Mouse (Mus musculus) limb, embryonic 15.5 days (tissue): ENCODE measurements around the gene Daxx. TPM values are rescaled to one million over a fixed set of nuclear protein-coding genes. Genes with fewer than 3 reads are reported as not detected.
"Not testable (repeated sequence)": the region's sequence is repeated elsewhere in the genome, so short reads cannot be mapped to it uniquely, and the experiment has no call there.

Experiments used
- ATAC-seq: fragments of 200-750 bp; cut with Nextera tagmentation; 2 replicates; pipeline ENCODE4 v1.8.0; 2017; ENCODE audit warnings: low read depth, moderate TSS enrichment; ENCODE audit not compliant: insufficient number of reproducible peaks, low FRiP score, low TSS enrichment
- H3K27ac ChIP-seq: fragments of 300-500 bp; sonication (generic); 2 replicates; pipeline ENCODE4 v1.5.1; 2015; ENCODE audit warnings: moderate library complexity, mild to moderate bottlenecking, inconsistent platforms
- H3K27me3 ChIP-seq: fragments of 300-500 bp; sonication (generic); 2 replicates; pipeline ENCODE4 v1.6.1; 2015; ENCODE audit warnings: inconsistent platforms
- H3K36me3 ChIP-seq: fragments of 300-500 bp; sonication (generic); 2 replicates; pipeline ENCODE4 v1.6.1; 2015; ENCODE audit warnings: inconsistent platforms
- H3K4me1 ChIP-seq: fragments of 300-500 bp; sonication (generic); 2 replicates; pipeline ENCODE4 v1.6.1; 2015; ENCODE audit warnings: inconsistent platforms
- H3K4me2 ChIP-seq: fragments of 300-500 bp; sonication (generic); 2 replicates; pipeline ENCODE4 v1.6.1; 2015; ENCODE audit warnings: mild to moderate bottlenecking, inconsistent platforms
- H3K4me3 ChIP-seq: fragments of 300-500 bp; sonication (generic); 2 replicates; pipeline ENCODE4 v1.5.1; 2015; ENCODE audit warnings: mild to moderate bottlenecking, inconsistent platforms
- H3K9ac ChIP-seq: fragments of 300-500 bp; sonication (generic); 2 replicates; pipeline ENCODE4 v1.6.1; 2015; ENCODE audit warnings: inconsistent platforms
- H3K9me3 ChIP-seq: fragments of 300-500 bp; sonication (generic); 2 replicates; pipeline ENCODE4 v1.6.1; 2016; ENCODE audit warnings: inconsistent platforms
- WGBS: fragments of 180-500 bp; shearing (Covaris S2); methylation state at CpG from one replicate; pipeline ENCODE4 v1.1.7; 2015; 5-methylcytosine and 5-hydroxymethylcytosine counted together
- polyA plus RNA-seq: library from polyadenylated mRNA; unstranded; fragments of >200 nt; fragmentation: Nextera tagmentation; extraction: Ambion mirVana; gene quantifications from 2 replicates; pipeline ENCODE4 v1.2.1, GENCODE M21; 2015

Gene Daxx
- polyA plus RNA-seq, 1 experiment from 2014 or later: 55.7 TPM

- 68% methylated on average over 6 of the region's 6 CpGs for WGBS
- H3K27ac ChIP-seq, H3K9me3 ChIP-seq, ATAC-seq, H3K4me2 ChIP-seq, H3K4me1 ChIP-seq, H3K27me3 ChIP-seq, H3K36me3 ChIP-seq, H3K9ac ChIP-seq, H3K4me3 ChIP-seq: not testable (repeated sequence)
Measured at GRCm38 (mm10) chr17:33891892-33892291, 17.3 kb upstream of the Daxx start.

- H3K36me3 ChIP-seq: no peaks in the 10 kb centered on the region
- 24% methylated on average over 7 of the region's 7 CpGs for WGBS
- H3K4me1 ChIP-seq: peaks cover 8% of the 10 kb centered on the region; the same call in 1 of the 2 replicates
- H3K4me2 ChIP-seq: no peak overlapping the region
- H3K9ac ChIP-seq: no peak overlapping the region
- no peak overlapping the region for H3K4me3 ChIP-seq
- H3K27me3 ChIP-seq: no peaks in the 10 kb centered on the region
- H3K9me3 ChIP-seq: no peaks in the 10 kb centered on the region
- no peak overlapping the region for H3K27ac ChIP-seq
- no peak for ATAC-seq
Measured at GRCm38 (mm10) chr17:33892429-33892828, 16.8 kb upstream of the Daxx start.

- not testable (repeated sequence) for H3K4me1 ChIP-seq, H3K4me3 ChIP-seq, H3K9ac ChIP-seq, ATAC-seq, H3K4me2 ChIP-seq, H3K9me3 ChIP-seq, H3K27me3 ChIP-seq, H3K36me3 ChIP-seq, H3K27ac ChIP-seq
- 72% methylated on average over 4 of the region's 4 CpGs for WGBS
Measured at GRCm38 (mm10) chr17:33893011-33893410, 16.2 kb upstream of the Daxx start.

- no peak overlapping the region for H3K4me3 ChIP-seq
- H3K27ac ChIP-seq: no peak overlapping the region
- no peaks in the 10 kb centered on the region for H3K36me3 ChIP-seq
- no peak overlapping the region for H3K9ac ChIP-seq
- H3K27me3 ChIP-seq: no peaks in the 10 kb centered on the region
- 44% methylated on average over 6 of the region's 6 CpGs for WGBS
- H3K9me3 ChIP-seq: no peaks in the 10 kb centered on the region
- no peaks in the 10 kb centered on the region for H3K4me1 ChIP-seq
- no peak for ATAC-seq
- H3K4me2 ChIP-seq: no peak overlapping the region
Measured at GRCm38 (mm10) chr17:33897114-33897794, 12.0 kb upstream of the Daxx start.

GRCm38 (mm10) chr17:33898193-33898592, 11.0 kb upstream of the Daxx start:
- not testable (repeated sequence) for H3K9me3 ChIP-seq, H3K4me3 ChIP-seq, ATAC-seq, H3K4me2 ChIP-seq, H3K27ac ChIP-seq, H3K27me3 ChIP-seq, H3K36me3 ChIP-seq, H3K9ac ChIP-seq, H3K4me1 ChIP-seq
- WGBS: 76% methylated on average over 4 of the region's 4 CpGs

- WGBS: 56% methylated on average over 4 of the region's 4 CpGs
Measured at GRCm38 (mm10) chr17:33899642-33900041, 9.6 kb upstream of the Daxx start.

GRCm38 (mm10) chr17:33900281-33900988, 8.8 kb upstream of the Daxx start:
- Histone ChIP-seq H3K27ac (no peak overlapping the region), H3K36me3 (no peaks in the 10 kb centered on the region), H3K4me3 (no peak overlapping the region), H3K9ac (no peak overlapping the region), H3K4me2 (no peak overlapping the region), H3K9me3 (no peaks in the 10 kb centered on the region), H3K4me1 (no peaks in the 10 kb centered on the region), H3K27me3 (no peaks in the 10 kb centered on the region)
- no peak for ATAC-seq
- WGBS: 56% methylated on average over 7 of the region's 7 CpGs

More at GRCm38 (mm10) chr17:33899642-33900041, 9.6 kb upstream of the Daxx start:
- no peak for ATAC-seq
- H3K27ac ChIP-seq: no peak overlapping the region
- H3K4me3 ChIP-seq: no peak overlapping the region
- no peaks in the 10 kb centered on the region for H3K36me3 ChIP-seq
- no peaks in the 10 kb centered on the region for H3K27me3 ChIP-seq
- H3K9ac ChIP-seq: no peak overlapping the region
- H3K4me2 ChIP-seq: no peak overlapping the region
- H3K4me1 ChIP-seq: no peaks in the 10 kb centered on the region
- no peaks in the 10 kb centered on the region for H3K9me3 ChIP-seq

- H3K36me3 ChIP-seq: no peaks in the 10 kb centered on the region
- no peaks in the 10 kb centered on the region for H3K9me3 ChIP-seq
- H3K4me2 ChIP-seq: no peak overlapping the region
- 74% methylated on average over 4 of the region's 4 CpGs for WGBS
- no peak for ATAC-seq
- H3K4me3 ChIP-seq: no peak overlapping the region
- H3K4me1 ChIP-seq: no peaks in the 10 kb centered on the region
- H3K27me3 ChIP-seq: no peaks in the 10 kb centered on the region
- no peak overlapping the region for H3K9ac ChIP-seq
- H3K27ac ChIP-seq: no peak overlapping the region
Measured at GRCm38 (mm10) chr17:33900989-33901314, 8.3 kb upstream of the Daxx start.

- Histone ChIP-seq H3K27me3 (no peaks in the 10 kb centered on the region), H3K9me3 (no peaks in the 10 kb centered on the region), H3K36me3 (no peaks in the 10 kb centered on the region), H3K4me1 (no peaks in the 10 kb centered on the region), H3K27ac (no peak overlapping the region), H3K9ac (no peak overlapping the region), H3K4me3 (no peak overlapping the region), H3K4me2 (no peak overlapping the region)
- ATAC-seq: no peak
- WGBS: 55% methylated on average over 4 of the region's 4 CpGs
Measured at GRCm38 (mm10) chr17:33901653-33902052, 7.6 kb upstream of the Daxx start.

- WGBS: 55% methylated on average over 4 of the region's 4 CpGs
- no peaks in the 10 kb centered on the region for H3K4me1 ChIP-seq
- no peaks in the 10 kb centered on the region for H3K27me3 ChIP-seq
- no peak overlapping the region for H3K4me2 ChIP-seq
- H3K36me3 ChIP-seq: no peaks in the 10 kb centered on the region
- no peaks in the 10 kb centered on the region for H3K9me3 ChIP-seq
- no peak overlapping the region for H3K27ac ChIP-seq
- H3K4me3 ChIP-seq: no peak overlapping the region
- H3K9ac ChIP-seq: no peak overlapping the region
- no peak for ATAC-seq
Measured at GRCm38 (mm10) chr17:33902079-33902478, 7.1 kb upstream of the Daxx start.

GRCm38 (mm10) chr17:33902491-33902890, 6.7 kb upstream of the Daxx start:
- 76% methylated on average over 7 of the region's 7 CpGs for WGBS
- Histone ChIP-seq H3K36me3 (no peaks in the 10 kb centered on the region), H3K4me2 (no peak overlapping the region), H3K4me3 (no peak overlapping the region), H3K27me3 (no peaks in the 10 kb centered on the region), H3K4me1 (no peaks in the 10 kb centered on the region), H3K9ac (no peak overlapping the region), H3K9me3 (no peaks in the 10 kb centered on the region), H3K27ac (no peak overlapping the region)
- no peak for ATAC-seq

- not testable (repeated sequence) for H3K36me3 ChIP-seq, H3K27me3 ChIP-seq, H3K27ac ChIP-seq, H3K4me2 ChIP-seq, H3K9ac ChIP-seq, ATAC-seq, H3K9me3 ChIP-seq, H3K4me3 ChIP-seq
- H3K4me1 ChIP-seq: peaks cover 12% of the 10 kb centered on the region
- WGBS: 70% methylated on average over 6 of the region's 6 CpGs
Measured at GRCm38 (mm10) chr17:33903911-33904651, 5.1 kb upstream of the Daxx start.
